Mouse (Mus musculus) limb, embryonic 11.5 days (tissue): ENCODE results near the gene Zkscan14. TPM values are rescaled to one million over a fixed set of nuclear protein-coding genes. Genes with fewer than 3 reads are reported as not detected.
"Not testable (repeated sequence)": the region's sequence is repeated elsewhere in the genome, so short reads cannot be mapped to it uniquely, and the experiment has no call there.

Experiments used
- ATAC-seq: fragments of 200-750 bp; cut with Nextera tagmentation; 2 replicates; pipeline ENCODE4 v1.8.0; 2017; ENCODE audit warnings: low read depth; ENCODE audit not compliant: insufficient number of reproducible peaks, low FRiP score, low TSS enrichment
- DNase-seq: peaks from one replicate; pipeline ENCODE4 v3.0.0-alpha.2; 2015; ENCODE audit warnings: low spot score
- H3K27ac ChIP-seq: fragments of 300-500 bp; sonication (generic); replicated peaks from 2 replicates; pipeline ENCODE4 v1.5.1; 2014; ENCODE audit warnings: low read depth, mild to moderate bottlenecking, low read length
- H3K27me3 ChIP-seq: fragments of 300-500 bp; sonication (generic); 2 replicates; pipeline ENCODE4 v1.6.1; 2014; ENCODE audit warnings: mild to moderate bottlenecking, low read length, mixed read lengths; ENCODE audit not compliant: control insufficient read depth, insufficient read depth
- H3K36me3 ChIP-seq: fragments of 300-500 bp; sonication (generic); 2 replicates; pipeline ENCODE4 v1.6.1; 2014; ENCODE audit warnings: mild to moderate bottlenecking, low read length, moderate library complexity, mixed read lengths; ENCODE audit not compliant: control insufficient read depth, insufficient read depth
- H3K4me1 ChIP-seq: fragments of 300-500 bp; sonication (generic); 2 replicates; pipeline ENCODE4 v1.6.1; 2014; ENCODE audit warnings: low read length, mixed read lengths; ENCODE audit not compliant: control insufficient read depth, insufficient read depth
- H3K4me2 ChIP-seq: fragments of 300-500 bp; sonication (generic); 2 replicates; pipeline ENCODE4 v1.6.1; 2014; ENCODE audit warnings: low read depth, mild to moderate bottlenecking, moderate library complexity; ENCODE audit not compliant: severe bottlenecking
- H3K4me3 ChIP-seq: fragments of 300-500 bp; sonication (generic); 2 replicates; pipeline ENCODE4 v1.5.1; 2014; ENCODE audit warnings: low read depth, low read length
- H3K9ac ChIP-seq: fragments of 300-500 bp; sonication (generic); 2 replicates; pipeline ENCODE4 v1.6.1; 2014; ENCODE audit warnings: mild to moderate bottlenecking, low read length
- H3K9me3 ChIP-seq: fragments of 300-500 bp; sonication (generic); 2 replicates; pipeline ENCODE4 v1.6.1; 2016; ENCODE audit warnings: low read length; ENCODE audit not compliant: control insufficient read depth
- WGBS: fragments of 180-500 bp; shearing (Covaris S2); extraction: QIAGEN DNeasy Blood & Tissue Kit; methylation state at CpG from one replicate; pipeline ENCODE4 v1.1.7; 2014; 5-methylcytosine and 5-hydroxymethylcytosine counted together
- polyA plus RNA-seq: library from polyadenylated mRNA; unstranded; fragments of >200 nt; fragmentation: Nextera tagmentation; extraction: Ambion mirVana; gene quantifications from 2 replicates; pipeline ENCODE4 v1.2.1, GENCODE M21; 2014

Gene Zkscan14
- 5.9 and 8.4 TPM in 2 replicates for polyA plus RNA-seq

DNA sequence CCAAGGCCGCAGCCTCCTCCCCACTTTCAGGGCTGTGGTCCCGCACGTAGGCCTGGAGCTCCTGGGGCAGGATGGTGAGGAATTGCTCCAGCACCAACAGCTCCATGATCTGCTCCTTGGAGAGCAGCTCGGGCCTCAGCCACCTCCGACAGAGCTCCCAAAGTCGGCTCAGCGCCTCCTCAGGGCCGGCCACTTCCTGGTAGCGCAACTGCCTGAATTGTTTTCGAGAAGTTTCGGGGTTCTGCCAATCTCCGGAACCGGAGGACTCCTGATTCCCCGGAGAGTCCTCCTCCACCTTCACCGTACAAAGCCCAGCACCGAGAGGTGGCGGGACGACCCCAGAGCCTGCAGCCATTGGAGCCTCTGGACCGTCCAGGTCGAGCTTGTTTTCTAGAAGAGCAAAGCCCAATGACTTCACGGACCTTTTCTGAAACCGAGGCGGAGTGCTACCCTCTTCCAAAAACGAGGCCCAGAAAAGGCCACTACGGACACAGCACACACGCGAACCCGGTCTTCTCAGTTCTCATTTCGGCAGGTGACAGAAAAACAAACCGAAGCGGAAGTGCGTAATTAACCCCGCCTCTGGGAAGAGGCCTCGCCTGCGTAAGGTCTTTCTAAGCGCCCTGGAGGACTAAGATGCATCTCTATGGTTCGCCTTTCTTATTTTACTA is at the start of gene Zkscan14:
Zkscan14 (minus strand) TSS at position 548 of the 671 bp plus-strand sequence.
- no peaks in the 10 kb centered on the region for H3K9me3 ChIP-seq
- ATAC-seq: 0 out of 2 replicates have a peak, but pooled peaks have one; percentile 9
- no peaks in the 10 kb centered on the region for H3K36me3 ChIP-seq
- no peak within 1 kb of the TSS for H3K27ac ChIP-seq
- peak within 1 kb of the TSS; percentile 85 for H3K4me3 ChIP-seq
- 2% methylated on average over 37 of the region's 37 CpGs for WGBS
- peaks cover 7% of the 10 kb centered on the region for H3K4me1 ChIP-seq
- DNase-seq: peak; percentile 80
- peak within 1 kb of the TSS; percentile 77 for H3K9ac ChIP-seq
- H3K27me3 ChIP-seq: no peaks in the 10 kb centered on the region
- H3K4me2 ChIP-seq: peak within 1 kb of the TSS; percentile 86

DNA sequence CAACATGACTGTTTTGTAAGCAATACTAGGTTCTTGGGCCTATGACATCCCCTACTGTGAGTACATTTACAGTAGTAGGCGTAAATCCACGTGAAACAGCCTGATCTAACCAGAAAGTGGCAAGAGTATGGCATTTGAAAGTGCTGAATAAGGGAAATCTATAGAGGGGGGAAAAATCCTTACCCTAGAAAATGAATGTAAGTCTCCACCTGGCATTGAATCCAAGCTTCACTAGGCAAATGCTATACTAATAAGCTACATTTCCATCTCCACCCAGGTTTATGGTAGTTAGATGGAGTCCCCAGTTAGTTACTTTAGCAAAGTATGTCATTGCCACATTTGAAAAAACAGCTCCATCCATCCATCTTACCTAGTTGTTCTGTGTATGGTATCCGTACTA is 47.9 kb upstream of the Zkscan14 start:
- 94% methylated on average over 3 of the region's 3 CpGs for whole genome bisulfite sequencing
- no peak overlapping the region for H3K4me3 ChIP-seq
- H3K9me3 ChIP-seq: no peaks in the 10 kb centered on the region; the same call in 1 of the 2 replicates
- DNase-seq: no peak
- no peak overlapping the region for H3K9ac ChIP-seq
- no peaks in the 10 kb centered on the region for H3K4me1 ChIP-seq
- H3K27me3 ChIP-seq: no peaks in the 10 kb centered on the region
- no peak overlapping the region for H3K27ac ChIP-seq
- no peak overlapping the region for H3K4me2 ChIP-seq
- no peaks in the 10 kb centered on the region; the same call in 1 of the 2 replicates for H3K36me3 ChIP-seq
- ATAC-seq: no peak

DNA sequence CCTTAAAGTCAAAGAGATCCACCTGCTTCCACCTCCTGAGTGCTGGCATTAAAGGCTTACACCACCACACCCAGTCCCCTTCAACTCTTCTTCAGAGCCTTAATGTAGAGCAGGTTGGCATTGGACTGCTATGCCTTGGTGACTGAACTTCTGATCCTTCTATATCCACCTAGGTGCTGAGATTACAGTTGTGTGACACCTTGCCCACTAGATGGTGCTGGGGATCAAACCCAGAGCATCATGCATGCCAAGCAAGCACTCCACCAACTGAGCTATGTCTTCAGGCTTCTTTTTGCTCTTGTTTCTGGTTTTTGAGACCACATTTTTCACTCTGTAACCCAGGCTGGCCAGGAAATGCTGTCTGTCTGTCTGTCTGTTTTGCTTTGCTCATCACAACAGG is 33.0 kb upstream of the Zkscan14 start:
- Histone ChIP-seq H3K36me3 (peaks cover 12% of the 10 kb centered on the region), H3K9ac (no peak overlapping the region), H3K27me3 (no peaks in the 10 kb centered on the region), H3K4me3 (no peak overlapping the region), H3K9me3 (no peaks in the 10 kb centered on the region), H3K27ac (no peak overlapping the region), H3K4me1 (0 out of 2 replicates have a peak, but pooled peaks cover 3% of the 10 kb centered on the region), H3K4me2 (no peak overlapping the region)
- DNase-seq: peak; percentile 34
- ATAC-seq: no peak

DNA sequence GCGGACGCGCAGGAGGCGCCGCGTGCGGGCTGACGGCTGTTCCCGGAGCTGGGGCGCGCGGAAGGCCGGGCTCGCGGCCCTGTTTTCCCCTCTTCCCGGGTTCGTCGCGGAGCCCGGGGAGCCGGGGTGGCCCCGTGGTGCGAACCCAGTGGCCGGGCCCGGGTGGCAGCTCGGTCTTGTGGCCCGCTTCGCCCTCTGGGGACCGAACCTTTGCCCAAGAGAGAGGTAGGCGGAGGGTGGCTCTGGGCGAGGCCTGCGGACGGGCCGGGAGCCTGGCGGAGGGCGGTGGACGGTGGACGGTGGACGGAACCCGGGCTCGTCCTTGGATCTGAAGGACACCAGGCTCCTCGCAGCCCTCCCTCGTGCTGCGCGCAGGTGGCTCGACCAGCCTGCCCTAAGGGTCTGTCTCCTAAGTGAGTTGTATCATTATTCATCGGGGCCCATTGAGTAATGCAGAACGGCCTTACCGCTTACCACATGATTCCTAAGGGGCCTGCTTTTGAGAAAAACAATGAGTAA is 30.3 kb upstream of the Zkscan14 start:
- Histone ChIP-seq H3K4me1 (0 out of 2 replicates have a peak, but pooled peaks cover 3% of the 10 kb centered on the region), H3K36me3 (peaks cover 12% of the 10 kb centered on the region), H3K27me3 (no peaks in the 10 kb centered on the region), H3K9me3 (no peaks in the 10 kb centered on the region), H3K4me2 (peak overlapping the region; percentile 69), H3K9ac (peak overlapping the region; percentile 92), H3K27ac (no peak overlapping the region), H3K4me3 (peak overlapping the region; percentile 99)
- under 1% methylated on average over 39 of the region's 49 CpGs for WGBS
- ATAC-seq (peak; percentile 48), DNase-seq (no peak)

DNA sequence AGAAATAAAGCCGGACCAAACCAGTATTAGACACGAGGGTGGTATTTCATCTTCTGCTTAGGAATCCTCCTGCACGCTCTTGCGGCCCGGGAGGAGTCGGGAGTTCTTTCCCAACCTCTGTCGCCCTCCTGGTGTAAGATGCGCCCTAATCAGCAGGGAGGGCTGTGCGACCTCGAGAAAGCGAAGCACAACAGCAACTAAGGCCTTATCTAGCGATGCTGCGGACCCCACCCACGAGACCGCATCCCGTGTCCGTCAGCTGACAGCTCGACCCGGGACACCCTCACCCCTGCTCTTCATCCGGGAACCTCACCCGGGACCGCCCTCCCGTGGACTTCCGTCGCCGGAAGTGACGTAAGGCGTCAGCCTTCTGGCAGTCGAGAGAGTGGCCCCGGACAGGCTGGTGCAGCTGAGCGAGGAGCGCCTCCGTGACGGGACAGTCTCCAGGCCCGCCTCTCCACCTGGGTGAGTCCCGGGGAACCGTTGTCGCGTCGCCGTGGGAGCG is 29.8 kb upstream of the Zkscan14 start, which contains the start of gene Zfp655:
Zfp655 (plus strand) TSS at position 349 of the 505 bp plus-strand sequence.
- H3K4me3 ChIP-seq: peak within 1 kb of the TSS; percentile 99
- ATAC-seq (peak; percentile 95), DNase-seq (peak; percentile 96)
- H3K9ac ChIP-seq: peak within 1 kb of the TSS; percentile 92
- H3K27ac ChIP-seq: no peak within 1 kb of the TSS
- H3K9me3 ChIP-seq: no peaks in the 10 kb centered on the region
- 0 out of 2 replicates have a peak, but pooled peaks cover 3% of the 10 kb centered on the region for H3K4me1 ChIP-seq
- H3K36me3 ChIP-seq: peaks cover 12% of the 10 kb centered on the region
- no peaks in the 10 kb centered on the region for H3K27me3 ChIP-seq
- WGBS: under 1% methylated on average over 42 of the region's 42 CpGs
- H3K4me2 ChIP-seq: peak within 1 kb of the TSS; percentile 69

DNA sequence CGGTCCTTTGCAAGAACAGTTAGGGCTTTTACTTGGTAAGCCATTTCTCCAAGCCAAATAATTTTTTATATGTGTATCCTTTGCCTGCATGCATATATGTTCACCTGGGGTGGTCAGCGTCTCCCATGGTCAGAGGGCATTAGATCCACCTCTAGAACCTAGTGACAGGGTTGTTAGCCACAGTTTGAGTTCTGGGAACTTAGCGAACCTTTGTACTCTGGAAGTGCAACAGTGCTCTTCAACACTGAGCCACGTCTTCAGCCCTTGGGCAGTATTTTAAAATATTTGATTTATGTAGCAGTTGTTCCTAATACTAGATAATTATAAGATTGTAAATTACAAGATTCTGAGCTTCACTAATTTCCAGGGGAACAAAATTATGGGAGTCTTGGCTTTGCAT is 29.0 kb upstream of the Zkscan14 start:
- Histone ChIP-seq H3K4me3 (0 out of 2 replicates have a peak overlapping the region, but pooled peaks have one; percentile 99), H3K4me1 (0 out of 2 replicates have a peak, but pooled peaks cover 3% of the 10 kb centered on the region), H3K9ac (no peak overlapping the region), H3K9me3 (no peaks in the 10 kb centered on the region), H3K27me3 (no peaks in the 10 kb centered on the region), H3K4me2 (peak overlapping the region; percentile 69; the same call in 1 of the 2 replicates), H3K27ac (no peak overlapping the region), H3K36me3 (peaks cover 10% of the 10 kb centered on the region)
- ATAC-seq (no peak), DNase-seq (no peak)
- 84% methylated on average over 4 of the region's 4 CpGs for WGBS

DNA sequence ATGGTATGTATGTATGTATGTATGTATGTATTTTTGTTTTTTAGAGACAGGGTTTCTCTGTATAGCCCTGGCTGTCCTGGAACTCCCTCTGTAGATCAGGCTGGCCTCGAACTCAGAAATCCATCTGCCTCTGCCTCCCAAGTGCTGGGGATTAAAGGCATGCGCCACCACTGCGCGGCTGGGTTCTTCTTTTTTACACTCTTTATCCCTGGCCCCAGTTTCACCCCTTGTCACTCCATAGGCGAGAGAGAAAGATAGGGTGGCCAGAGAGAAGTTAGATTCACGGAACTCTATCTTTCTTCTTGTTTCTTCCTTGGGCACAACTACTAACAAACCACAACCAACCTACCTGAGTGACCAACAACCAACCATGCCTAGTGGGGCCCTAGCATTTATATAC is 27.6 kb upstream of the Zkscan14 start:
- not testable (repeated sequence) for ATAC-seq

DNA sequence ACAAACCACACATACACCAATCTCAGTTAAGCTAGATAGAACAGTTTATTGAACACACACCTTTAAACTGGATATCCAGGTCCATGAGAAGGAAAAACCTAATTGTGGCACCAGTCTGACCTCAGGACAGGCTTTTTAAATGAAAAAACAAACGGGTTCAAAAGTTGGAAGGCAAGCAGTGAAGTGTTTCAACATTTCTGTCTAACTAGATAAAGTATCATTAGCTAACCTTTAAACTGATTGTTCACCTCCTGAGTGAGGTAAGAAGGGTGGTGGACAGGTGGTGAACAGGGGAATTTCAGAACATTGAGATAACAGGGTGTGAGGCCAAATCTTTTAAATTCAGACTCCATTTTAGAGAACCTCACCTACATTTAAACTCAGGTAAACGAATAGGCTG is 24.8 kb upstream of the Zkscan14 start:
- Histone ChIP-seq H3K4me1 (0 out of 2 replicates have a peak, but pooled peaks cover 3% of the 10 kb centered on the region), H3K4me3 (no peak overlapping the region), H3K4me2 (no peak overlapping the region), H3K36me3 (peaks cover 4% of the 10 kb centered on the region; the same call in 1 of the 2 replicates), H3K27me3 (no peaks in the 10 kb centered on the region), H3K27ac (no peak overlapping the region), H3K9ac (no peak overlapping the region), H3K9me3 (no peaks in the 10 kb centered on the region)
- 66% methylated on average over 2 of the region's 2 CpGs for WGBS
- ATAC-seq (no peak), DNase-seq (no peak)

More for the DNA sequence above, 27.6 kb upstream of the Zkscan14 start:
- H3K36me3 ChIP-seq, H3K9ac ChIP-seq, H3K27ac ChIP-seq, DNase-seq, H3K9me3 ChIP-seq, H3K4me1 ChIP-seq, H3K4me2 ChIP-seq, H3K27me3 ChIP-seq, H3K4me3 ChIP-seq: not testable (repeated sequence)
- 87% methylated on average over 6 of the region's 6 CpGs for WGBS
